Mouse (Mus musculus) E14TG2a.4 (cell line): Measurements from ENCODE around the gene Mtch1.

Experiments used
- H3K27me3 ChIP-seq: 2 replicates; pipeline ENCODE4 v1.6.1; 2014; ENCODE audit warnings: low read length, control low read depth; ENCODE audit not compliant: insufficient read depth
- H3K36me3 ChIP-seq: 2 replicates; pipeline ENCODE4 v1.6.1; 2014; ENCODE audit warnings: low read length, control low read depth; ENCODE audit not compliant: insufficient read depth
- H3K4me1 ChIP-seq: replicated peaks from 2 replicates; pipeline ENCODE4 v1.6.1; 2014; ENCODE audit warnings: low read depth, low read length, control low read depth
- H3K4me3 ChIP-seq: replicated peaks from 2 replicates; pipeline ENCODE4 v1.5.1; 2014; ENCODE audit warnings: mild to moderate bottlenecking, low read length
- H3K9me3 ChIP-seq: 2 replicates; pipeline ENCODE4 v1.6.1; 2014; ENCODE audit warnings: low read length, control low read depth
- CTCF ChIP-seq: conservative IDR thresholded peaks from 2 replicates; pipeline ENCODE4 v1.5.1; 2014; ENCODE audit warnings: low read length
- NANOG ChIP-seq: IDR thresholded peaks from 2 replicates; pipeline ENCODE4 v1.6.1; 2014; ENCODE audit warnings: borderline replicate concordance, low read length, mixed read lengths
- POU5F1 ChIP-seq: IDR thresholded peaks from 2 replicates; pipeline ENCODE4 v1.6.1; 2014; ENCODE audit warnings: low read length, borderline replicate concordance

Gene Mtch1

DNA sequence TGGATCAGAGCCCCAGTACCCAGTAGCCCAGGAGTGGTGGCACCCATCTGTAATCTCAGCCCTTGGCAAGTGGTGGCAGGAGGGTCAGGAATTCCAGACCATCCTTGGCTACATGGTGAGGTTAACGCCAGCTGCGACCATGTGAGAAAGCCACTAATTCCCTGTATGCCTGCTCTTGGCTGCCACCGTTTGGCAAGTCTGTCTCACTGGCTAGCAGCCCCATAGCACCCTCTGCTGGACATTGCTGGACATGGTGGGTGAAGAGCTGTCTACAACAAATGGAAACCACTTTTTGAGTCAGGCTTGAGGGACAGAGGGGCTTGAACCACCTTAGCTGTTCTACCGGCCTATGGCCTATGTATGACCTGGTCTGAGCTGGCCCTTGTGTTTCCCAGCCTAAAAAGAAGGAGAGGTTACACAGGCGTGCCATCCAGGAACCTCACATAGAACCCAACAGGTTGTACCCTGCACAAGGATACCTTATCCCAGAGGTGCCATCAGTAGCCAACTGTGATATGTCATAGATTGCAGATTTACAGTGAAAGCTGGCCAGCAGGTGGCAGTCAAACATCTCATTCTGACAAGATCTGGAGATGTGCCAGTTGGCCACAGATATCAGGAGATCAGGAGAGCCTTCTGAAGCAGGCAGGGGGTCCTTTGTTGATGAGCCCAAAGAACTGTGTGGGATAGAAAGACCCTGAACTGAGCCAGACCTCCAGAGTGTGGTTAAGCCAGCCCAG, 23.4 kb upstream of the Mtch1 start:
- Histone ChIP-seq H3K27me3 (peaks cover 13% of the 10 kb centered on the region), H3K36me3 (no peaks in the 10 kb centered on the region), H3K9me3 (no peaks in the 10 kb centered on the region), H3K4me1 (peaks cover 46% of the 10 kb centered on the region), H3K4me3 (no peak overlapping the region)
- TF ChIP-seq POU5F1 (no peak), NANOG (no peak), CTCF (peak; percentile 76)

- H3K9me3 ChIP-seq, result no peaks in the 10 kb centered on the region
- TF ChIP-seq NANOG (no peak), CTCF (no peak), POU5F1 (no peak)
- no peak overlapping the region for H3K4me3 ChIP-seq
- peaks cover 43% of the 10 kb centered on the region for H3K4me1 ChIP-seq
- H3K27me3 ChIP-seq, result peaks cover 13% of the 10 kb centered on the region
- no peaks in the 10 kb centered on the region for H3K36me3 ChIP-seq
Measured at GRCm38 (mm10) chr17:29368726-29369125, 21.0 kb upstream of the Mtch1 start.

GRCm38 (mm10) chr17:29365105-29365621, 17.4 kb upstream of the Mtch1 start:
- Histone ChIP-seq H3K27me3 (peaks cover 15% of the 10 kb centered on the region), H3K4me1 (peaks cover 63% of the 10 kb centered on the region), H3K4me3 (no peak overlapping the region), H3K9me3 (no peaks in the 10 kb centered on the region), H3K36me3 (no peaks in the 10 kb centered on the region)
- TF ChIP-seq NANOG (no peak), POU5F1 (no peak), CTCF (no peak)

DNA sequence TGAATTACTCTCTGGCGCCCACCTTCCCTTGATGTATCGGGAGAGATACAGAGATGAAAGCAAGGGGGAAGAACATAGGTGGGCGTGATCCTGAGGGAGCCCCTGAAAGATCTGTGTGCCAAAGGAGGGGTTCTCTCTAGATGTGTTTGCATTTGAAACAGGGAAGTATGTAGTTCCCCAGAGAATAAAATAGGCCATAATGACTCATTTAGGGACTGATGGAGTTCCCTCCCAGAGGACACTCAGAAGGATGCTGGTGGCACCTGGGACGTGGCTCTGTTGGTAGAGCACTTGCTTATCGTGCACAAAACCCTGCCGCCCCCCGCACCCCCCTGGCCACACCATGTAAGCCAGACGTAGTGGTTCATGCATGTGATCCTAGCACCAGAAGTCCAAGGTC, 15.4 kb upstream of the Mtch1 start:
- no peak overlapping the region for H3K4me3 ChIP-seq
- H3K27me3 ChIP-seq, result peaks cover 14% of the 10 kb centered on the region
- TF ChIP-seq CTCF (no peak), POU5F1 (no peak), NANOG (no peak)
- peaks cover 48% of the 10 kb centered on the region for H3K4me1 ChIP-seq
- no peaks in the 10 kb centered on the region for H3K9me3 ChIP-seq
- no peaks in the 10 kb centered on the region for H3K36me3 ChIP-seq

GRCm38 (mm10) chr17:29361982-29362691, 14.4 kb upstream of the Mtch1 start:
- no peaks in the 10 kb centered on the region for H3K36me3 ChIP-seq

GRCm38 (mm10) chr17:29360761-29361221, 13.1 kb upstream of the Mtch1 start, which contains the start of gene Fgd2:
Fgd2 (plus strand) TSS chr17:29360914.
- Histone ChIP-seq H3K4me3 (peak within 1 kb of the TSS; percentile 48), H3K4me1 (peaks cover 49% of the 10 kb centered on the region), H3K36me3 (no peaks in the 10 kb centered on the region), H3K27me3 (peaks cover 2% of the 10 kb centered on the region; the same call in 1 of the 2 replicates), H3K9me3 (no peaks in the 10 kb centered on the region)
- no peak for TF ChIP-seq POU5F1
- 0 out of 2 replicates have a peak, but pooled peaks have one; percentile 8 for TF ChIP-seq CTCF

More at GRCm38 (mm10) chr17:29361982-29362691, 14.4 kb upstream of the Mtch1 start:
- Histone ChIP-seq H3K4me3 (0 out of 2 replicates have a peak overlapping the region, but pooled peaks have one; percentile 48), H3K27me3 (peaks cover 5% of the 10 kb centered on the region), H3K4me1 (peaks cover 43% of the 10 kb centered on the region), H3K9me3 (no peaks in the 10 kb centered on the region)
- no peak for TF ChIP-seq POU5F1

- no peaks in the 10 kb centered on the region for H3K36me3 ChIP-seq
- peaks cover 2% of the 10 kb centered on the region; the same call in 1 of the 2 replicates for H3K27me3 ChIP-seq
- no peak for TF ChIP-seq CTCF
- no peak for TF ChIP-seq NANOG
- no peak for TF ChIP-seq POU5F1
- peaks cover 52% of the 10 kb centered on the region for H3K4me1 ChIP-seq
- no peak overlapping the region for H3K4me3 ChIP-seq
- no peaks in the 10 kb centered on the region for H3K9me3 ChIP-seq
Measured at GRCm38 (mm10) chr17:29358928-29359327, 11.2 kb upstream of the Mtch1 start.

- TF ChIP-seq NANOG, result no peak
- TF ChIP-seq POU5F1, result no peak
- TF ChIP-seq CTCF, result no peak
- no peaks in the 10 kb centered on the region for H3K9me3 ChIP-seq
- no peaks in the 10 kb centered on the region for H3K36me3 ChIP-seq
- peaks cover 45% of the 10 kb centered on the region for H3K4me1 ChIP-seq
- peak overlapping the region; percentile 74 for H3K4me3 ChIP-seq
- H3K27me3 ChIP-seq, result no peaks in the 10 kb centered on the region
Measured at GRCm38 (mm10) chr17:29356882-29357281, 9.1 kb upstream of the Mtch1 start.
